In genomic region chr13:25933783-25934182, GRCm38 (mm10) we compare ENCODE assay signal across 8 mouse cellular contexts.
DNase-seq lines count a peak whose midpoint lies in the region; ATAC-seq lines count a peak whose summit lies in the region.

No protein-coding gene starts in this region.

- no peak overlapping the region for H3K4me2 ChIP-seq in heart, embryonic 13.5 days
- H3K4me2 ChIP-seq in forebrain, embryonic 13.5 days = no peak overlapping the region

- H3K4me3 ChIP-seq in heart, embryonic 13.5 days = no peak overlapping the region
- H3K4me3 ChIP-seq in forebrain, embryonic 13.5 days = no peak overlapping the region
- no peak overlapping the region for H3K4me3 ChIP-seq in midbrain, embryonic 10.5 days

- ATAC-seq in heart, embryonic 13.5 days (ENCODE audit: extremely low read depth, insufficient number of reproducible peaks, low FRiP score, low TSS enrichment) = no peak
- peak; percentile 20; the same call in 1 of the 2 replicates for ATAC-seq in forebrain, embryonic 13.5 days
- ATAC-seq in monocyte, adult 5-6 weeks (replicated peaks; ENCODE audit: insufficient number of reproducible peaks, low FRiP score, low TSS enrichment, poor library complexity, severe bottlenecking) = no peak

- peak overlapping the region; percentile 72 for H3K27ac ChIP-seq in heart, embryonic 13.5 days (replicated peaks)
- H3K27ac ChIP-seq in forebrain, embryonic 13.5 days = peak overlapping the region; percentile 86
- peak overlapping the region; percentile 79 for H3K27ac ChIP-seq in midbrain, embryonic 10.5 days (replicated peaks)

- peaks cover 19% of the 10 kb centered on the region for H3K4me1 ChIP-seq in heart, embryonic 13.5 days
- peaks cover 25% of the 10 kb centered on the region for H3K4me1 ChIP-seq in forebrain, embryonic 13.5 days
- peaks cover 28% of the 10 kb centered on the region for H3K4me1 ChIP-seq in midbrain, embryonic 10.5 days

- H3K36me3 ChIP-seq in heart, embryonic 13.5 days = no peaks in the 10 kb centered on the region
- no peaks in the 10 kb centered on the region for H3K36me3 ChIP-seq in forebrain, embryonic 13.5 days (ENCODE audit: poor library complexity, severe bottlenecking)
- no peaks in the 10 kb centered on the region for H3K36me3 ChIP-seq in midbrain, embryonic 10.5 days

- no peaks in the 10 kb centered on the region for H3K27me3 ChIP-seq in heart, embryonic 13.5 days (replicated peaks)
- H3K27me3 ChIP-seq in forebrain, embryonic 13.5 days = no peaks in the 10 kb centered on the region
- H3K27me3 ChIP-seq in midbrain, embryonic 10.5 days (ENCODE audit: low read depth, poor library complexity, severe bottlenecking) = no peaks in the 10 kb centered on the region

- no peak for DNase-seq in heart, postnatal 4 days
- DNase-seq in adipocyte (ENCODE audit: low spot score) = peak; percentile 40
- no peak for DNase-seq in midbrain, embryonic 10.5 days (ENCODE audit: low spot score)
- no peak for DNase-seq in frontal cortex, postnatal 25 days (ENCODE audit: low spot score in 2 of 2)
- DNase-seq in thymus, adult 18-20 months = no peak

- WGBS in heart, embryonic 13.5 days = 30% methylated on average over 3 of the region's 3 CpGs
- WGBS in forebrain, embryonic 13.5 days = 34% methylated on average over 3 of the region's 3 CpGs
- WGBS in midbrain, embryonic 10.5 days = 68% methylated on average over 3 of the region's 3 CpGs

- H3K9ac ChIP-seq in heart, embryonic 13.5 days = 0 out of 2 replicates have a peak overlapping the region, but pooled peaks have one; percentile 24
- no peak overlapping the region for H3K9ac ChIP-seq in forebrain, embryonic 13.5 days

- no peaks in the 10 kb centered on the region for H3K9me3 ChIP-seq in heart, embryonic 13.5 days
- H3K9me3 ChIP-seq in forebrain, embryonic 13.5 days (replicated peaks) = no peaks in the 10 kb centered on the region
- H3K9me3 ChIP-seq in midbrain, embryonic 10.5 days (replicated peaks) = no peaks in the 10 kb centered on the region
